Mouse (Mus musculus) small intestine, adult 2 months (tissue): ENCODE data around the gene Map3k6. TPM values are rescaled to one million over a fixed set of nuclear protein-coding genes. Genes with fewer than 3 reads are reported as not detected.

Experiments
- H3K27ac ChIP-seq: fragments of 200-500 bp; 2 replicates; pipeline ENCODE4 v1.5.1; 2012; ENCODE audit warnings: low read depth, low read length, control low read depth, inconsistent platforms; ENCODE audit not compliant: insufficient read depth
- H3K27me3 ChIP-seq: fragments of 200-500 bp; 2 replicates; pipeline ENCODE4 v1.6.1; 2012; ENCODE audit warnings: mild to moderate bottlenecking, moderate library complexity, low read length, inconsistent platforms; ENCODE audit not compliant: control insufficient read depth, insufficient read depth
- H3K36me3 ChIP-seq: fragments of 200-500 bp; 2 replicates; pipeline ENCODE4 v1.6.1; 2012; ENCODE audit warnings: mild to moderate bottlenecking, low read length, control low read depth, inconsistent platforms; ENCODE audit not compliant: control insufficient read depth, insufficient read depth
- H3K4me1 ChIP-seq: fragments of 200-500 bp; 2 replicates; pipeline ENCODE4 v1.6.1; 2012; ENCODE audit warnings: low read length, inconsistent platforms, mixed read lengths; ENCODE audit not compliant: control insufficient read depth, insufficient read depth, insufficient read length
- H3K4me3 ChIP-seq: fragments of 200-500 bp; 2 replicates; pipeline ENCODE4 v1.5.1; 2012; ENCODE audit warnings: low read depth, mild to moderate bottlenecking, control low read depth, inconsistent platforms, low read length, moderate library complexity
- CTCF ChIP-seq: fragments of 200-500 bp; IDR thresholded peaks from 2 replicates; pipeline ENCODE4 v1.5.1; 2012; ENCODE audit warnings: low read depth, mild to moderate bottlenecking, control low read depth, inconsistent platforms, low read length, moderate library complexity, mixed read lengths; ENCODE audit not compliant: insufficient replicate concordance, insufficient read length; ENCODE audit errors: extremely low read depth
- POLR2A ChIP-seq: fragments of 200-500 bp; IDR thresholded peaks from 2 replicates; pipeline ENCODE4 v1.6.1; 2012; ENCODE audit warnings: low read depth, mild to moderate bottlenecking, control low read depth, inconsistent platforms, low read length, moderate library complexity
- WGBS: fragments of 180-500 bp; shearing (Covaris S2); methylation state at CpG from one replicate; pipeline ENCODE4 v1.1.7; 2018; 5-methylcytosine and 5-hydroxymethylcytosine counted together
- polyA plus RNA-seq: library from polyadenylated mRNA; depleted of rRNA; stranded (reverse); fragments of >200 nt; gene quantifications from 2 replicates; pipeline ENCODE4 v1.2.3, GENCODE M21; 2012

Gene Map3k6
- polyA plus RNA-seq, 1 experiment: 75.5 TPM

- Histone ChIP-seq H3K27ac (no peak overlapping the region), H3K27me3 (peaks cover 2% of the 10 kb centered on the region; the same call in 1 of the 2 replicates), H3K4me3 (no peak overlapping the region), H3K36me3 (no peaks in the 10 kb centered on the region), H3K4me1 (peaks cover 11% of the 10 kb centered on the region)
- 53% methylated on average over 10 of the region's 10 CpGs for WGBS
- TF ChIP-seq CTCF (no peak), POLR2A (no peak)
Measured at GRCm38 (mm10) chr4:133213661-133214060, 27.0 kb upstream of the Map3k6 start.

GRCm38 (mm10) chr4:133217641-133218040 lies 23.0 kb upstream of the Map3k6 start:
- H3K27me3 ChIP-seq: no peaks in the 10 kb centered on the region; the same call in 1 of the 2 replicates
- peaks cover 11% of the 10 kb centered on the region for H3K4me1 ChIP-seq
- H3K27ac ChIP-seq: no peak overlapping the region
- no peaks in the 10 kb centered on the region for H3K36me3 ChIP-seq
- 9% methylated on average over 5 of the region's 5 CpGs for WGBS
- TF ChIP-seq POLR2A: no peak
- TF ChIP-seq CTCF: peak; percentile 84; the same call in 1 of the 2 replicates
- H3K4me3 ChIP-seq: no peak overlapping the region

GRCm38 (mm10) chr4:133218745-133219144 lies 21.9 kb upstream of the Map3k6 start:
- Histone ChIP-seq H3K27ac (no peak overlapping the region), H3K27me3 (no peaks in the 10 kb centered on the region), H3K4me3 (no peak overlapping the region), H3K36me3 (no peaks in the 10 kb centered on the region), H3K4me1 (peaks cover 5% of the 10 kb centered on the region; the same call in 1 of the 2 replicates)
- 64% methylated on average over 3 of the region's 3 CpGs for WGBS
- TF ChIP-seq CTCF (no peak), POLR2A (no peak)

- TF ChIP-seq POLR2A: no peak
- TF ChIP-seq CTCF: no peak
- H3K4me3 ChIP-seq: peak overlapping the region; percentile 30; the same call in 1 of the 2 replicates
- peaks cover 5% of the 10 kb centered on the region; the same call in 1 of the 2 replicates for H3K4me1 ChIP-seq
- H3K36me3 ChIP-seq: no peaks in the 10 kb centered on the region
- no peaks in the 10 kb centered on the region for H3K27me3 ChIP-seq
- H3K27ac ChIP-seq: no peak overlapping the region
- WGBS: 11% methylated on average over 25 of the region's 25 CpGs
Measured at GRCm38 (mm10) chr4:133220656-133221055, 20.0 kb upstream of the Map3k6 start.

- H3K27me3 ChIP-seq: no peaks in the 10 kb centered on the region
- H3K4me1 ChIP-seq: peaks cover 5% of the 10 kb centered on the region; the same call in 1 of the 2 replicates
- no peak for TF ChIP-seq POLR2A
- no peak for TF ChIP-seq CTCF
- no peaks in the 10 kb centered on the region for H3K36me3 ChIP-seq
- no peak overlapping the region for H3K27ac ChIP-seq
- H3K4me3 ChIP-seq: no peak overlapping the region
- WGBS: 91% methylated on average over 8 of the region's 8 CpGs
Measured at GRCm38 (mm10) chr4:133221701-133222100, 18.9 kb upstream of the Map3k6 start.

GRCm38 (mm10) chr4:133223875-133224274 lies 16.7 kb upstream of the Map3k6 start:
- no peaks in the 10 kb centered on the region for H3K36me3 ChIP-seq
- TF ChIP-seq POLR2A: no peak
- TF ChIP-seq CTCF: no peak
- WGBS: 69% methylated on average over 5 of the region's 5 CpGs
- no peak overlapping the region for H3K4me3 ChIP-seq
- peaks cover 5% of the 10 kb centered on the region; the same call in 1 of the 2 replicates for H3K4me1 ChIP-seq
- no peak overlapping the region for H3K27ac ChIP-seq
- no peaks in the 10 kb centered on the region for H3K27me3 ChIP-seq

GRCm38 (mm10) chr4:133226073-133226472 lies 14.5 kb upstream of the Map3k6 start:
- no peak overlapping the region for H3K4me3 ChIP-seq
- H3K27me3 ChIP-seq: no peaks in the 10 kb centered on the region
- TF ChIP-seq POLR2A: no peak
- TF ChIP-seq CTCF: no peak
- 74% methylated on average over 10 of the region's 10 CpGs for WGBS
- H3K27ac ChIP-seq: no peak overlapping the region
- no peaks in the 10 kb centered on the region for H3K4me1 ChIP-seq
- H3K36me3 ChIP-seq: no peaks in the 10 kb centered on the region
